In the genomic region with DNA sequence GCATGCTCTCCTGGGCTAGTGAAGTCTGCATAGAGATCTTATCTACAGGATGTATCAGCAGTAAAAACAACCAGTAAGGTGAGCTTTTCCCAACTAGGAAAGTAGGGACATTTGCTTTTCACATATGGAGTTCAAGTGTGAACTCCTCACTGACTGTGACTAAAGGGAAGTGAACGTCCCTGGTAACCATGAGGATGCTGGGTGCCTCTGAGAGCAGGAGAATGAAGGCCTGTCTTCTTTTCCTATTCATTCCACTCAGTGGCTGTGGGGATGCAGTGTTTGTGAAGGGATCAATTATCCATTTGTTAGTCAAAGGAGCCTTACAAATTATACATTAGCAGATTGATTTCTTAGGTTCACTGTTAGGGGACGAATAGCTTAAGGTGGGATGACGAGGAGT, we compare ENCODE assay signal across 13 mouse cellular contexts.
"Had no signal": no experiment of that assay in that cellular context is flagged by ENCODE, and none has a peak within 500 bp of the region (broad histone marks: within the 10 kb centered on the region; RNA-seq: fewer than 3 reads in every experiment).

No protein-coding gene starts in this region.

- H3K9me3 ChIP-seq: intestine, embryonic 15.5 days; limb, embryonic 12.5 days; stomach, embryonic 15.5 days had no signal

- H3K4me2 ChIP-seq: intestine, embryonic 15.5 days; limb, embryonic 12.5 days; stomach, embryonic 15.5 days had no signal

- H3K4me1 ChIP-seq: intestine, embryonic 15.5 days; limb, embryonic 12.5 days; stomach, embryonic 15.5 days had no signal

- H3K27me3 ChIP-seq: intestine, embryonic 15.5 days; limb, embryonic 12.5 days; stomach, embryonic 15.5 days had no signal

- DNase-seq: kidney, adult 18-20 months; kidney, postnatal 10 days; kidney, postnatal 4 days; lung, adult 18-20 months; right cerebral cortex, postnatal 14 days; thymus, adult 2 months; thymus, postnatal 25 days had no signal

- H3K9ac ChIP-seq: intestine, embryonic 15.5 days; limb, embryonic 12.5 days; liver, embryonic 14.5 days; stomach, embryonic 15.5 days had no signal

- H3K4me3 ChIP-seq: intestine, embryonic 15.5 days; layer of hippocampus, adult 2 months; limb, embryonic 12.5 days; myocyte; stomach, embryonic 15.5 days had no signal

- H3K36me3 ChIP-seq: intestine, embryonic 15.5 days; limb, embryonic 12.5 days; stomach, embryonic 15.5 days had no signal

- H3K27ac ChIP-seq: intestine, embryonic 15.5 days; layer of hippocampus, adult 2 months; limb, embryonic 12.5 days; liver, embryonic 14.5 days; stomach, embryonic 15.5 days had no signal

- ATAC-seq: intestine, embryonic 15.5 days had no signal
